Comparison of ENCODE assay signal across 8 mouse cellular contexts in genomic region chr17:46680760-46681373, GRCm38 (mm10). TPM values are rescaled to one million over a fixed set of nuclear protein-coding genes. Genes with fewer than 3 reads are reported as not detected.
DNase-seq lines count a peak whose midpoint lies in the region; ATAC-seq and TF ChIP-seq lines count a peak whose summit lies in the region.

Klhdc3 (minus strand) TSS chr17:46680914.

- peak; percentile 97 for ATAC-seq in embryonic facial prominence, embryonic 15.5 days (ENCODE audit: insufficient number of reproducible peaks, low FRiP score, low TSS enrichment, low read depth)
- ATAC-seq in limb, embryonic 14.5 days (ENCODE audit: low FRiP score, low read depth), result peak; percentile 97
- peak; percentile 96 for ATAC-seq in midbrain, postnatal 0 days (ENCODE audit: low FRiP score)

- WGBS in bone marrow, adult 2 months, result under 1% methylated on average over 49 of the region's 49 CpGs
- WGBS in embryonic facial prominence, embryonic 15.5 days, result 0% methylated on average over 49 of the region's 49 CpGs
- under 1% methylated on average over 46 of the region's 49 CpGs for whole genome bisulfite sequencing in limb, embryonic 14.5 days
- 0% methylated on average over 48 of the region's 49 CpGs for WGBS in midbrain, postnatal 0 days

- H3K4me1 ChIP-seq in bone marrow, adult 2 months (ENCODE audit: control insufficient read depth, insufficient read depth, low read length), result peaks cover 4% of the 10 kb centered on the region
- peaks cover 31% of the 10 kb centered on the region for H3K4me1 ChIP-seq in embryonic facial prominence, embryonic 15.5 days
- peaks cover 15% of the 10 kb centered on the region for H3K4me1 ChIP-seq in limb, embryonic 14.5 days (ENCODE audit: control insufficient read depth, insufficient read depth, low read length)
- H3K4me1 ChIP-seq in midbrain, postnatal 0 days (ENCODE audit: insufficient read depth, low read length), result peaks cover 15% of the 10 kb centered on the region; the same call in 1 of the 2 replicates

- peak; percentile 42; the same call in 1 of the 2 replicates for TF ChIP-seq POLR2A in bone marrow, adult 2 months (IDR thresholded peaks at IDR 0.05; ENCODE audit: borderline replicate concordance, control insufficient read depth, low read depth, low read length)
- TF ChIP-seq POLR2A in limb, embryonic 14.5 days (IDR thresholded peaks at IDR 0.05; ENCODE audit: borderline replicate concordance, extremely low read depth, insufficient read depth, insufficient read length), result no peak

- H3K9ac ChIP-seq in embryonic facial prominence, embryonic 15.5 days, result peak within 1 kb of the TSS; percentile 78
- H3K9ac ChIP-seq in limb, embryonic 14.5 days (ENCODE audit: low read depth, low read length, severe bottlenecking), result peak within 1 kb of the TSS; percentile 73
- H3K9ac ChIP-seq in midbrain, postnatal 0 days (replicated peaks; ENCODE audit: low read length, poor library complexity, severe bottlenecking), result peak within 1 kb of the TSS; percentile 83

- H3K4me3 ChIP-seq in bone marrow, adult 2 months (replicated peaks; ENCODE audit: control insufficient read depth, low read depth, low read length), result peak within 1 kb of the TSS; percentile 83
- H3K4me3 ChIP-seq in embryonic facial prominence, embryonic 15.5 days (replicated peaks), result peak within 1 kb of the TSS; percentile 90
- peak within 1 kb of the TSS; percentile 87 for H3K4me3 ChIP-seq in limb, embryonic 14.5 days (replicated peaks; ENCODE audit: low read length)
- H3K4me3 ChIP-seq in midbrain, postnatal 0 days (ENCODE audit: low read depth, low read length), result peak within 1 kb of the TSS; percentile 91

- H3K36me3 ChIP-seq in embryonic facial prominence, embryonic 15.5 days, result peaks cover 57% of the 10 kb centered on the region
- peaks cover 60% of the 10 kb centered on the region for H3K36me3 ChIP-seq in limb, embryonic 14.5 days (ENCODE audit: control insufficient read depth, insufficient read depth, low read length)
- H3K36me3 ChIP-seq in midbrain, postnatal 0 days (ENCODE audit: insufficient read depth, low read length), result peaks cover 51% of the 10 kb centered on the region

- H3K9me3 ChIP-seq in embryonic facial prominence, embryonic 15.5 days (replicated peaks), result no peaks in the 10 kb centered on the region
- H3K9me3 ChIP-seq in limb, embryonic 14.5 days (ENCODE audit: control insufficient read depth, low read length), result no peaks in the 10 kb centered on the region
- H3K9me3 ChIP-seq in midbrain, postnatal 0 days (ENCODE audit: low read length), result no peaks in the 10 kb centered on the region

- H3K4me2 ChIP-seq in embryonic facial prominence, embryonic 15.5 days (replicated peaks), result peak within 1 kb of the TSS; percentile 80
- H3K4me2 ChIP-seq in limb, embryonic 14.5 days (replicated peaks; ENCODE audit: low read depth, low read length, severe bottlenecking), result peak within 1 kb of the TSS; percentile 86
- peak within 1 kb of the TSS; percentile 91 for H3K4me2 ChIP-seq in midbrain, postnatal 0 days (ENCODE audit: low read depth, low read length, poor library complexity, severe bottlenecking)

- DNase-seq in 416B (ENCODE audit: low read depth), result peak; percentile 100
- peak; percentile 93 for DNase-seq in heart, adult 8-10 months (ENCODE audit: low spot score)
- peak; percentile 97 for DNase-seq in kidney, adult 9 months
- peak; percentile 97 for DNase-seq in limb, embryonic 14.5 days (ENCODE audit: low spot score)
- peak; percentile 98 for DNase-seq in midbrain, postnatal 0 days (ENCODE audit: low spot score)
- peak; percentile 95 for DNase-seq in spleen, postnatal 14 days (ENCODE audit: low spot score in 2 of 2)

- TF ChIP-seq CTCF in bone marrow, adult 2 months (IDR thresholded peaks at IDR 0.05; ENCODE audit: control insufficient read depth, insufficient read depth, low read length), result no peak
- TF ChIP-seq CTCF in midbrain, postnatal 0 days (IDR thresholded peaks at IDR 0.05), result peak; percentile 43

- peak within 1 kb of the TSS; percentile 80 for H3K27ac ChIP-seq in bone marrow, adult 2 months (ENCODE audit: control insufficient read depth, insufficient read depth, low read depth, low read length, poor library complexity)
- peak within 1 kb of the TSS; percentile 93 for H3K27ac ChIP-seq in embryonic facial prominence, embryonic 15.5 days (replicated peaks)
- peak within 1 kb of the TSS; percentile 81 for H3K27ac ChIP-seq in limb, embryonic 14.5 days (replicated peaks; ENCODE audit: low read depth, low read length)
- H3K27ac ChIP-seq in midbrain, postnatal 0 days (ENCODE audit: low read depth, low read length), result peak within 1 kb of the TSS; percentile 83

- H3K27me3 ChIP-seq in embryonic facial prominence, embryonic 15.5 days, result no peaks in the 10 kb centered on the region
- H3K27me3 ChIP-seq in limb, embryonic 14.5 days (ENCODE audit: control insufficient read depth, insufficient read depth, low read length), result no peaks in the 10 kb centered on the region
- no peaks in the 10 kb centered on the region for H3K27me3 ChIP-seq in midbrain, postnatal 0 days (ENCODE audit: insufficient read depth, low read length)

RNA-seq across cellular contexts. Expression of gene Klhdc3, which starts in this region (rescaled TPM):
- polyA plus RNA-seq in bone marrow, adult 2 months (2011; ENCODE audit: insufficient read depth, insufficient read length, low replicate concordance, missing spikeins), result 37.6 and 41.7 TPM in 2 replicates
- 129 and 134 TPM in 2 replicates for polyA plus RNA-seq in embryonic facial prominence, embryonic 15.5 days (2015; fragmentation: Nextera tagmentation; extraction: Ambion mirVana)
- 10 to 100 TPM; 53.8 to 65.7 (median 61.5) TPM for total RNA-seq in heart, adult 8-10 months (2022)
- polyA plus RNA-seq in limb, embryonic 14.5 days (2012; rRNA removed), result 137 and 172 TPM in 2 replicates
- polyA plus RNA-seq in limb, embryonic 14.5 days (2014; fragmentation: Nextera tagmentation; extraction: Ambion mirVana), result 122 and 128 TPM in 2 replicates
- total RNA-seq in midbrain, postnatal 0 days (2014; rRNA removed), result 98.7 and 99.7 TPM in 2 replicates
- 185 and 192 TPM in 2 replicates for polyA plus RNA-seq in midbrain, postnatal 0 days (2015; fragmentation: Nextera tagmentation; extraction: Ambion mirVana)

Comparison
In these comparisons a context has a peak if more than half of its experiments do, and no peak if none do; other contexts are left out.
1. Peak in every context shown above with its lines: DNase-seq, ATAC-seq, H3K4me3 ChIP-seq and H3K27ac ChIP-seq.